Mouse (Mus musculus) testis, adult 2 months (tissue): ENCODE data around the gene 6430548M08Rik.

ENCODE experiments used
- CTCF ChIP-seq: fragments of 200-500 bp; IDR thresholded peaks from 2 replicates; pipeline ENCODE4 v1.5.1; 2012; ENCODE audit warnings: low read depth, mild to moderate bottlenecking, inconsistent platforms, low read length, moderate library complexity; ENCODE audit not compliant: control insufficient read depth, insufficient read depth, insufficient replicate concordance
- POLR2A ChIP-seq: fragments of 200-500 bp; IDR thresholded peaks from 2 replicates; pipeline ENCODE4 v1.6.1; 2012; ENCODE audit warnings: low read depth, mild to moderate bottlenecking, inconsistent platforms, low read length, moderate library complexity; ENCODE audit not compliant: control insufficient read depth

- TF ChIP-seq CTCF (no peak), POLR2A (no peak)
Observed at GRCm38 (mm10) chr8:120144652-120145301, 30.8 kb downstream of the 6430548M08Rik start.
